Mouse (Mus musculus) hindbrain, postnatal 0 days (tissue): ENCODE results near the gene Padi4. TPM values are rescaled to one million over a fixed set of nuclear protein-coding genes. Genes with fewer than 3 reads are reported as not detected.

Source experiments
- ATAC-seq: fragments of 200-750 bp; cut with Nextera tagmentation; 2 replicates; pipeline ENCODE4 v1.8.0; 2017; ENCODE audit warnings: mild to moderate bottlenecking, moderate TSS enrichment, moderate library complexity
- DNase-seq: peaks from one replicate; pipeline ENCODE4 v3.0.0-alpha.2; 2015; ENCODE audit warnings: low spot score
- H3K27ac ChIP-seq: fragments of 300-500 bp; sonication (generic); 2 replicates; pipeline ENCODE4 v1.5.1; 2014; ENCODE audit warnings: mild to moderate bottlenecking
- H3K27me3 ChIP-seq: fragments of 300-500 bp; sonication (generic); 2 replicates; pipeline ENCODE4 v1.6.1; 2014; ENCODE audit warnings: low read length, mixed read lengths; ENCODE audit not compliant: insufficient read depth
- H3K36me3 ChIP-seq: fragments of 300-500 bp; sonication (generic); 2 replicates; pipeline ENCODE4 v1.6.1; 2014; ENCODE audit warnings: low read length, mixed read lengths; ENCODE audit not compliant: insufficient read depth
- H3K4me1 ChIP-seq: fragments of 300-500 bp; sonication (generic); 2 replicates; pipeline ENCODE4 v1.6.1; 2014; ENCODE audit warnings: antibody characterized with exemption, low read length, mixed read lengths; ENCODE audit not compliant: insufficient read depth
- H3K4me2 ChIP-seq: fragments of 300-500 bp; sonication (generic); 2 replicates; pipeline ENCODE4 v1.6.1; 2014; ENCODE audit warnings: low read depth, mild to moderate bottlenecking, low read length, moderate library complexity, mixed read lengths
- H3K4me3 ChIP-seq: fragments of 300-500 bp; sonication (generic); 2 replicates; pipeline ENCODE4 v1.5.1; 2014; ENCODE audit warnings: low read length
- H3K9ac ChIP-seq: fragments of 300-500 bp; sonication (generic); replicated peaks from 2 replicates; pipeline ENCODE4 v1.6.1; 2014; ENCODE audit warnings: mild to moderate bottlenecking, low read length, moderate library complexity, mixed read lengths
- H3K9me3 ChIP-seq: fragments of 300-500 bp; sonication (generic); 2 replicates; pipeline ENCODE4 v1.6.1; 2016; ENCODE audit warnings: low read length, mixed read lengths
- CTCF ChIP-seq: IDR thresholded peaks from 2 replicates; pipeline ENCODE4 v1.5.1; 2016; ENCODE audit warnings: antibody characterized with exemption, control low read depth, low read depth
- WGBS: fragments of 180-500 bp; shearing (Covaris S2); extraction: QIAGEN DNeasy Blood & Tissue Kit; methylation state at CpG from one replicate; pipeline ENCODE4 v1.1.7; 2014; 5-methylcytosine and 5-hydroxymethylcytosine counted together
- polyA plus RNA-seq: library from polyadenylated mRNA; unstranded; fragments of >200 nt; fragmentation: Nextera tagmentation; extraction: Ambion mirVana; gene quantifications from 2 replicates; pipeline ENCODE4 v1.2.1, GENCODE M21; 2015
- total RNA-seq: library from RNA; depleted of rRNA; stranded (reverse); fragments of >200 nt; gene quantifications from 2 replicates; pipeline ENCODE4 v1.2.3, GENCODE M21; 2014

Padi4 gene
- total and polyA plus RNA-seq, 2 experiments from 2014 or later: not detected

- no peak for TF ChIP-seq CTCF
- ATAC-seq: no peak
Observed at GRCm38 (mm10) chr4:140709617-140710016, 64.4 kb downstream of the Padi4 start.

DNA sequence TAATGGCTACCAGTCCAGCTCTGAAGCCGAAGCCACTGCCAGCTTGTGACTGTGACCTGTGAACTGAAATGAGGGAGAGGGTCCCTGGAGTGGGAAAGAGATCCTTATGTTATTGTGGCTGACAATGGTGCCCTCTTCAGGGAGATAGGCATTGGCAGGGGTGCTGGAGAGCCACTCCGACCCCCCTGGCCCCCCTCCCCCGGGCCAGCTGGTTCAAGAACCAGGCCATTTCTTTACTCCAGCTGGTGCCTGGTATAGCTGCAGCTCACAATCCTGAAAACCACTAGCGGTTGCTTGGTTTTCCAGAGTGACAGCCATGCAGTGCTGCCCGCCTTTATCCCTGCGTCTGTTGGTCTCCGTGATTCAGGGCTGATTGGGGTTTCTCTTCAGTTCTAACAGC lies 64.9 kb downstream of the Padi4 start:
- 54% methylated on average over 7 of the region's 7 CpGs for WGBS
- no peak overlapping the region for H3K4me3 ChIP-seq
- no peak overlapping the region for H3K27ac ChIP-seq
- H3K4me2 ChIP-seq: no peak overlapping the region
- no peak overlapping the region for H3K9ac ChIP-seq
- no peak for ATAC-seq
- H3K36me3 ChIP-seq: peaks cover 31% of the 10 kb centered on the region
- no peak for TF ChIP-seq CTCF
- no peaks in the 10 kb centered on the region for H3K4me1 ChIP-seq
- DNase-seq: peak; percentile 46
- no peaks in the 10 kb centered on the region for H3K9me3 ChIP-seq
- H3K27me3 ChIP-seq: no peaks in the 10 kb centered on the region

More at GRCm38 (mm10) chr4:140709617-140710016, 64.4 kb downstream of the Padi4 start:
- no peak overlapping the region for H3K4me3 ChIP-seq
- no peaks in the 10 kb centered on the region for H3K27me3 ChIP-seq
- peaks cover 31% of the 10 kb centered on the region for H3K36me3 ChIP-seq
- H3K9me3 ChIP-seq: no peaks in the 10 kb centered on the region
- no peak overlapping the region for H3K27ac ChIP-seq
- H3K4me2 ChIP-seq: no peak overlapping the region
- WGBS: 85% methylated on average over 10 of the region's 10 CpGs
- no peak for DNase-seq
- H3K4me1 ChIP-seq: no peaks in the 10 kb centered on the region
- H3K9ac ChIP-seq: no peak overlapping the region

DNA sequence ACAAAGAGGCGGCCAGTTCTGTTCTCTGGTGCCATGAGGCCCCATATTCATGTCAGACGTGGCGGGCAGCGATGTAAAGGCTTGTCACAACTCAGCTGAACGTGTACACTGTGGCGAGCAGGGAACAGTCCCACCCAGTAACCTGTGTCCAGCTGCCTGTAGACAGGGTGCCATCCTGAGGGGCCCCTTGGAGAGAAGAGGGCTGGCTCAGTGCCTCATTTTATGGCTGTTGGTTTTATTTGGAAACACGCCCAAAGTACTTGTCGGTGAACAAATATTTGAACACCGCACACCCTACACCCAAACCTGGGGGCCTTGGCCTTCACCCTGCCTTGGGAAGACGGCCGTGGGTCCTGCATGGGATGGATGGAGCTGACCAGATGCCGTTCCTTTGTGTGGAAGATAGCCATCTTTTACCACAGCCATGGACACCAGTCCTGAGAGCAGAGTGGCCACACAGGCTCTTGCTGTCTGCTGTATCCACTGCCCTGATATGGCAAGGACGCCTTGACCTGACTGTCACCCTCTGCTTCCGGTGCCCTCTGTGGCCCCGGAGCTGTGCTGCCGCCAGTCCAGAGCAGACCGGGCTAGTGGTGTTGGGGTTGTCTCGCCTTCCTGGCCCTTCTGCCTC lies 65.6 kb downstream of the Padi4 start:
- Histone ChIP-seq H3K9me3 (no peaks in the 10 kb centered on the region), H3K4me2 (no peak overlapping the region), H3K9ac (no peak overlapping the region), H3K27ac (no peak overlapping the region), H3K4me1 (no peaks in the 10 kb centered on the region), H3K36me3 (peaks cover 31% of the 10 kb centered on the region), H3K4me3 (no peak overlapping the region), H3K27me3 (no peaks in the 10 kb centered on the region)
- no peak for TF ChIP-seq CTCF
- DNase-seq (no peak), ATAC-seq (no peak)
- WGBS: 75% methylated on average over 18 of the region's 18 CpGs

DNA sequence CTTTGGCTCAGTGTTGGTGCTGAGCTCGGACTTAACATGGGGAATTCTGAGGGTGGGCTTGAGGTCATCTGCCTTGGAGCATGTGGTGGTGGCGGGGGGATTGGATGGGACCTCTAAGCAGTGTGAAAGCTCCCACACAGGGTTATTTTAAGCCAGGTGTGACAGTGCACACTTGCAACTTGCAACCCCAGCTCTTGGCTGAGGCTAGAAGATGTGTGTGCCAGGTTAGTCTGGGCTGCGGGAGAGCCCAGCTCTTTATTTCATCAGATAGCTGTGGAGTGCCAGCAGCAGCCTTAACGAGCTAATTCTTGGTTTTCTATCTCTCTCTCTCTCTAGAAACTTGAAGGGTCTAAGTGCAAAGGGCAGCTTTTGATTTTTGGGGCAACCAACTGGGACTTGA lies 66.4 kb downstream of the Padi4 start:
- no peak overlapping the region for H3K4me2 ChIP-seq
- H3K36me3 ChIP-seq: peaks cover 27% of the 10 kb centered on the region
- ATAC-seq: no peak
- no peak overlapping the region for H3K27ac ChIP-seq
- H3K9me3 ChIP-seq: no peaks in the 10 kb centered on the region
- H3K27me3 ChIP-seq: no peaks in the 10 kb centered on the region
- no peak for TF ChIP-seq CTCF
- no peak for DNase-seq
- 68% methylated on average over 4 of the region's 4 CpGs for WGBS
- H3K4me1 ChIP-seq: no peaks in the 10 kb centered on the region
- H3K9ac ChIP-seq: no peak overlapping the region
- no peak overlapping the region for H3K4me3 ChIP-seq

- Histone ChIP-seq H3K4me3 (no peak overlapping the region), H3K9ac (no peak overlapping the region), H3K27ac (0 out of 2 replicates have a peak overlapping the region, but pooled peaks have one; percentile 89), H3K36me3 (peaks cover 13% of the 10 kb centered on the region; the same call in 1 of the 2 replicates), H3K4me1 (0 out of 2 replicates have a peak, but pooled peaks cover 4% of the 10 kb centered on the region), H3K9me3 (no peaks in the 10 kb centered on the region), H3K4me2 (peak overlapping the region; percentile 87), H3K27me3 (0 out of 2 replicates have a peak, but pooled peaks cover 7% of the 10 kb centered on the region)
- TF ChIP-seq CTCF: no peak
- WGBS: 29% methylated on average over 4 of the region's 4 CpGs
- ATAC-seq (no peak), DNase-seq (no peak)
Observed at GRCm38 (mm10) chr4:140704166-140704565, 69.9 kb downstream of the Padi4 start.

DNA sequence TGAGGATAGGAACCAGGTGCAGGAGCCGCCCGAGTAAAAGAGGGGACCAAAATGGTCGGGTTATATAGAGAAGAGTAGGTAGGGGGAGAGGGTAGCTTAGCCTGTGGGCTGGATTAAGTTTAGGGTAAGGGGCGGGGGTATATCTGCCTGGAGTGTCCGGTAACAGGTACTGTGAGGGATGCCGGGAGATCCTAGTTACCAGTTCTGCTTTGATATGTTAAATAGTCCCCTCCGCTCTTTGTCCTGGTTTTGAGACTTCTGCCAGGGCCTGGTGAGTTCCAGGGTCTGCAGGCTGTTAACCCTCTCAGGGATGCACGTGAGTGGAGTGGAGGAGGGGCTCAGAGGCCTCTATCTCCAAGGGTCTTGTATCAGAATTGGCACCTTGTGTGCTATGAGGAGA lies 70.4 kb downstream of the Padi4 start:
- H3K4me1 ChIP-seq: 0 out of 2 replicates have a peak, but pooled peaks cover 4% of the 10 kb centered on the region
- peak overlapping the region; percentile 87 for H3K4me2 ChIP-seq
- H3K9me3 ChIP-seq: no peaks in the 10 kb centered on the region
- 10% methylated on average over 8 of the region's 8 CpGs for WGBS
- H3K27ac ChIP-seq: 0 out of 2 replicates have a peak overlapping the region, but pooled peaks have one; percentile 89
- peaks cover 7% of the 10 kb centered on the region; the same call in 1 of the 2 replicates for H3K36me3 ChIP-seq
- DNase-seq: peak; percentile 23
- no peak for ATAC-seq
- no peak for TF ChIP-seq CTCF
- H3K27me3 ChIP-seq: 0 out of 2 replicates have a peak, but pooled peaks cover 10% of the 10 kb centered on the region
- H3K4me3 ChIP-seq: peak overlapping the region; percentile 90
- peak overlapping the region; percentile 91; the same call in 1 of the 2 replicates for H3K9ac ChIP-seq
